Mouse (Mus musculus): ENCODE results near the gene Lrmda. TPM values are rescaled to one million over a fixed set of nuclear protein-coding genes. Genes with fewer than 3 reads are reported as not detected.

Lrmda gene
- polyA plus RNA-seq, 1 experiment from 2014 or later = 1.2 TPM

DNA sequence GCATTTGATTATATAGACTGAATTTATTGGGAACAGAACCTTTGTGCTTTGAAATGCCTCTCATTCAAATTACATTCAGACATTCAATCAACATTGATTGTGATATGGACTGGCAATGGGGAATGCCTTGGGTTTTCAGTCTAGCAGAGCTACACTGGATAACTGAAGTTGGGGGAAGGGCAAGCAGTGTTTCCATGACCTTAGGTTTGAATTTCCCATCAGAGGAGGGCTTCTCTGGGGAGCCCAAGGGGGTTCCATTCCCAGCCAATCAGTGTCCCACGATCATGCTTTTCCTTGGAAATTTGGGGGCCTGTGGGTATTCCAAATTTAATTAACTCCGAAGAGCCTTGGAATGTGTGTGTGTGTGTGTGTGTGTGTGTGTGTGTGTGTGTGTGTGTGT, 888.5 kb downstream of the Lrmda start:
- no peak for ATAC-seq (ENCODE audit: insufficient number of reproducible peaks, insufficient read depth, low FRiP score, low TSS enrichment, low read depth)
- 27% methylated on average over 2 of the region's 2 CpGs for WGBS

GRCm38 (mm10) chr14:22915463-22915862, 896.0 kb downstream of the Lrmda start:
- H3K9me3 ChIP-seq = no peaks in the 10 kb centered on the region
- H3K27me3 ChIP-seq = no peaks in the 10 kb centered on the region
- peaks cover 5% of the 10 kb centered on the region; the same call in 1 of the 2 replicates for H3K4me1 ChIP-seq
- no peaks in the 10 kb centered on the region for H3K36me3 ChIP-seq
- H3K27ac ChIP-seq = no peak overlapping the region
- no peak overlapping the region for H3K4me2 ChIP-seq
- H3K4me3 ChIP-seq = no peak overlapping the region
- 95% methylated on average over 3 of the region's 3 CpGs for WGBS
- ATAC-seq (ENCODE audit: insufficient number of reproducible peaks, insufficient read depth, low FRiP score, low TSS enrichment, low read depth) = no peak
- no peak overlapping the region for H3K9ac ChIP-seq

More for the DNA sequence above, 888.5 kb downstream of the Lrmda start:
- Histone ChIP-seq H3K9me3 (no peaks in the 10 kb centered on the region), H3K4me1 (peaks cover 28% of the 10 kb centered on the region), H3K9ac (no peak overlapping the region), H3K4me2 (no peak overlapping the region), H3K36me3 (no peaks in the 10 kb centered on the region), H3K27ac (peak overlapping the region; percentile 52), H3K4me3 (no peak overlapping the region), H3K27me3 (no peaks in the 10 kb centered on the region)

GRCm38 (mm10) chr14:22918499-22918898, 899.0 kb downstream of the Lrmda start:
- Histone ChIP-seq H3K4me1 (peaks cover 24% of the 10 kb centered on the region), H3K9me3 (no peaks in the 10 kb centered on the region), H3K4me3 (no peak overlapping the region), H3K36me3 (no peaks in the 10 kb centered on the region), H3K27me3 (no peaks in the 10 kb centered on the region), H3K27ac (peak overlapping the region; percentile 2; the same call in 1 of the 2 replicates), H3K4me2 (no peak overlapping the region), H3K9ac (no peak overlapping the region)
- ATAC-seq (ENCODE audit: insufficient number of reproducible peaks, insufficient read depth, low FRiP score, low TSS enrichment, low read depth) = no peak
- 72% methylated on average over 3 of the region's 3 CpGs for WGBS

GRCm38 (mm10) chr14:22918931-22919330, 899.4 kb downstream of the Lrmda start:
- H3K4me3 ChIP-seq = no peak overlapping the region
- 58% methylated on average over 2 of the region's 2 CpGs for WGBS
- no peaks in the 10 kb centered on the region for H3K9me3 ChIP-seq
- ATAC-seq (ENCODE audit: insufficient number of reproducible peaks, insufficient read depth, low FRiP score, low TSS enrichment, low read depth) = no peak
- no peak overlapping the region for H3K4me2 ChIP-seq
- peak overlapping the region; percentile 2; the same call in 1 of the 2 replicates for H3K27ac ChIP-seq
- H3K9ac ChIP-seq = no peak overlapping the region
- H3K36me3 ChIP-seq = no peaks in the 10 kb centered on the region
- H3K4me1 ChIP-seq = peaks cover 24% of the 10 kb centered on the region
- no peaks in the 10 kb centered on the region for H3K27me3 ChIP-seq

DNA sequence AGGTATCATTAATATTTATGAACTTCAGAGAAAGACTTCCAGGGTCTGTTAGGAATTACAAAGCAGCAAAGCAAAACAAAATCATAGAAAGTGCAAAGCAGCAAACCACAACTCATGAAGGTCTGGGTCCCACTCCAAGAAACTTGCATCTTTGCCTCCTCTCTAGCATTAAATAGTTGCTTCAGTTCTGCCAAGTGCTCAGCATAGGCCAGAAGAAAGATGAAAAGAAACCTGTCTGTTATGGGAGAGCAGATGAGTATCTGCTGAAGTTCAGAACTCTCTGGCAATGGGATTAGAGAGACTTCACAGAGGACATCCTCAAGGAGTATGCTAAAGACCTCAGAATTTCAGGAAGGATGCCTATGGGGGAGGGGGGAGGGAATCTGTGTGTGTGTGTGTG, 901.6 kb downstream of the Lrmda start:
- H3K36me3 ChIP-seq = no peaks in the 10 kb centered on the region

DNA sequence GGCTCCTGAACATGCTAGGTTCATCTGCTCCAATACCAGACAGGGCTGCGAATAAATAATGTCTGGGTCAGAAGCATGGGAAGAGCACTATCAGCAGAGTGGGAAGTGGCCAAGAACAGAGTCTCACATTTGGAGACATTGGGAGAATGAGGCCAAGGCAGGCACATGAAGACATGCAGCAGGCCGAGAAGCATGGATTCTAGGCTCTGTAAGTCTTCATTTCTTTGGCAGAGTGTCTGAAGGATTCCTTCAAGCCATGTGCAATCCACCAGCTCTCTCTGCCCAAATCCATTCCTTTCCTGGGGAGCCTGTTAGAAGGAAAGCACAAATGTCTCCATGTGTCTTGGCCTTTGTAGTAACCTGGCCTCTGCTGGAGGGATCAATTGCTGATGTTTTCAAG, 902.3 kb downstream of the Lrmda start:
- Histone ChIP-seq H3K9ac (no peak overlapping the region), H3K27me3 (no peaks in the 10 kb centered on the region), H3K4me2 (no peak overlapping the region), H3K4me3 (no peak overlapping the region), H3K36me3 (no peaks in the 10 kb centered on the region), H3K4me1 (peaks cover 24% of the 10 kb centered on the region), H3K9me3 (no peaks in the 10 kb centered on the region), H3K27ac (peak overlapping the region; percentile 82)
- WGBS = 81% methylated on average over 2 of the region's 2 CpGs
- no peak for ATAC-seq (ENCODE audit: insufficient number of reproducible peaks, insufficient read depth, low FRiP score, low TSS enrichment, low read depth)

More for the DNA sequence above, 901.6 kb downstream of the Lrmda start:
- Histone ChIP-seq H3K9ac (no peak overlapping the region), H3K4me3 (no peak overlapping the region), H3K9me3 (no peaks in the 10 kb centered on the region), H3K4me1 (peaks cover 24% of the 10 kb centered on the region), H3K27ac (peak overlapping the region; percentile 82; the same call in 1 of the 2 replicates), H3K27me3 (no peaks in the 10 kb centered on the region), H3K4me2 (no peak overlapping the region)
- ATAC-seq (ENCODE audit: insufficient number of reproducible peaks, insufficient read depth, low FRiP score, low TSS enrichment, low read depth) = no peak

DNA sequence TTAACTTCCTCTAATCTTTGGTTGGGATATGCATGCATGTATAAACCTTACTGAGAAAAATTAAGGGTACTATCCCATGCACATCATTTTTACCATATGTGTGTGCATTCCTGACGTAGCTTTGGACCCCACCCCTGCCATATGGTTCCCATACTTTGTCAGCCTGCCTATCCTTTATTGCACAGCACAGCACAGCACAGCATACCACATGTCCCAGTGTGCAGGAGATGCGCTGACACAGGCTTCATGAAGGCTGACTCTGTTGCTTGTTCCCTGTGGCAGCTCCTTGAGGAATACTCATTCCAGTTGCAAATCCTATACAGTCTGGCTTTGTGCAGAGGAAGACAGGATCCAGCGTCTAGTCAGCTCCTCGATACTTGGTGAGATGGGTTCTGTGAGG, 903.1 kb downstream of the Lrmda start:
- no peaks in the 10 kb centered on the region for H3K27me3 ChIP-seq
- H3K4me1 ChIP-seq = peaks cover 24% of the 10 kb centered on the region
- H3K9ac ChIP-seq = peak overlapping the region; percentile 37; the same call in 1 of the 2 replicates
- H3K27ac ChIP-seq = peak overlapping the region; percentile 82
- H3K9me3 ChIP-seq = no peaks in the 10 kb centered on the region
- WGBS = 46% methylated on average over 4 of the region's 4 CpGs
- H3K36me3 ChIP-seq = no peaks in the 10 kb centered on the region
- peak; percentile 82 for ATAC-seq (ENCODE audit: insufficient number of reproducible peaks, insufficient read depth, low FRiP score, low TSS enrichment, low read depth)
- H3K4me2 ChIP-seq = peak overlapping the region; percentile 14; the same call in 1 of the 2 replicates
- no peak overlapping the region for H3K4me3 ChIP-seq

- no peaks in the 10 kb centered on the region for H3K27me3 ChIP-seq
- no peak overlapping the region for H3K4me3 ChIP-seq
- no peak for ATAC-seq (ENCODE audit: insufficient number of reproducible peaks, insufficient read depth, low FRiP score, low TSS enrichment, low read depth)
- no peak overlapping the region for H3K9ac ChIP-seq
- WGBS = 46% methylated on average over 1 of the region's 2 CpGs
- H3K9me3 ChIP-seq = no peaks in the 10 kb centered on the region
- H3K4me2 ChIP-seq = no peak overlapping the region
- H3K27ac ChIP-seq = peak overlapping the region; percentile 82; the same call in 1 of the 2 replicates
- H3K36me3 ChIP-seq = no peaks in the 10 kb centered on the region
- peaks cover 24% of the 10 kb centered on the region for H3K4me1 ChIP-seq
Measured at GRCm38 (mm10) chr14:22923251-22923650, 903.7 kb downstream of the Lrmda start.

DNA sequence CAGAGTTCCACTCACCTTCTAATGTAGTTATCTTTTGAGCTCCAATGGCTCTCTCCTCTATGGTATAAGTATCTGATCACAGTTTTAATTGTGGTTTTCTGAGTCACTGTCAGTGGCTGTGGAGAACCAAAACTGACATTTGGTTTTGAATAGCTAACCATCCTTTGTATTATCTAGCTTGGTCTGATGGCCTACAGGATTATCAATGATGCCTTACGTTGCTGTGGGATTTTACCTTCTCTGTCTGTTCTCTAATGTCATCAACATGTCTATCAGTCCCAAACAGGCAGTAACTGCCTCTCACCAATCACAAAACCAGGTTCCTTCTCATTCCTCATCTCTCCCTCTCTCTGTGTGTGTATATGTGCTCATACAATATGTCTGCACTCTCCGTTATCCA, 908.8 kb downstream of the Lrmda start:
- no peak overlapping the region for H3K4me3 ChIP-seq
- H3K9me3 ChIP-seq = no peaks in the 10 kb centered on the region
- 93% methylated on average over 2 of the region's 2 CpGs for WGBS
- no peaks in the 10 kb centered on the region for H3K36me3 ChIP-seq
- no peak overlapping the region for H3K4me2 ChIP-seq
- H3K4me1 ChIP-seq = peaks cover 6% of the 10 kb centered on the region
- ATAC-seq (ENCODE audit: insufficient number of reproducible peaks, insufficient read depth, low FRiP score, low TSS enrichment, low read depth) = no peak
- H3K27me3 ChIP-seq = no peaks in the 10 kb centered on the region
- no peak overlapping the region for H3K9ac ChIP-seq
- no peak overlapping the region for H3K27ac ChIP-seq

GRCm38 (mm10) chr14:22928683-22929082, 909.2 kb downstream of the Lrmda start:
- H3K27ac ChIP-seq = no peak overlapping the region
- H3K9ac ChIP-seq = no peak overlapping the region
- peaks cover 6% of the 10 kb centered on the region for H3K4me1 ChIP-seq
- no peaks in the 10 kb centered on the region for H3K36me3 ChIP-seq
- no peaks in the 10 kb centered on the region for H3K27me3 ChIP-seq
- H3K9me3 ChIP-seq = no peaks in the 10 kb centered on the region
- no peak overlapping the region for H3K4me3 ChIP-seq
- no peak overlapping the region for H3K4me2 ChIP-seq
- WGBS = 95% methylated on average over 1 of the region's 1 CpGs
- no peak for ATAC-seq (ENCODE audit: insufficient number of reproducible peaks, insufficient read depth, low FRiP score, low TSS enrichment, low read depth)

DNA sequence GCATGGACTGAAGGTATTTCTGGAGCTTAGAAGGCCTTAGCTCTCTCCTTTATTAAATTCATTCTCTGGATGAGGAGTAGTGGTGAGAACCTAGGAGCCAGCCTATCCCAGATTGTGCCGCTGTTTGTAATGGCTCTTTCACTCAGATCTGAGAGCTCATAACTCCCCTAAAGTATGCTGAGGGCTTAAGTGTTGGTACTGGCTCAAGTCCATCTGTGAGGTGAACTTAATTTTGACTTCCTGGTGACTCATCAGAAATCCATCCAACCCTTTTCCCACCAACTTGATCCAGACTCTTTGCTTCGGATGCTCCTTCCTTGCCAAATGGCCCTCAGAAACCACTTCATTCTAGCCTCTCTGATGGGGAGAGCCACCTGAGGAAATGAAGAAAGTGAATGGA, 910.1 kb downstream of the Lrmda start:
- Histone ChIP-seq H3K27ac (no peak overlapping the region), H3K9me3 (no peaks in the 10 kb centered on the region), H3K4me2 (no peak overlapping the region), H3K27me3 (no peaks in the 10 kb centered on the region), H3K4me1 (peaks cover 6% of the 10 kb centered on the region), H3K4me3 (no peak overlapping the region), H3K9ac (no peak overlapping the region), H3K36me3 (no peaks in the 10 kb centered on the region)
- no peak for ATAC-seq (ENCODE audit: insufficient number of reproducible peaks, insufficient read depth, low FRiP score, low TSS enrichment, low read depth)
- WGBS = 88% methylated on average over 2 of the region's 2 CpGs

DNA sequence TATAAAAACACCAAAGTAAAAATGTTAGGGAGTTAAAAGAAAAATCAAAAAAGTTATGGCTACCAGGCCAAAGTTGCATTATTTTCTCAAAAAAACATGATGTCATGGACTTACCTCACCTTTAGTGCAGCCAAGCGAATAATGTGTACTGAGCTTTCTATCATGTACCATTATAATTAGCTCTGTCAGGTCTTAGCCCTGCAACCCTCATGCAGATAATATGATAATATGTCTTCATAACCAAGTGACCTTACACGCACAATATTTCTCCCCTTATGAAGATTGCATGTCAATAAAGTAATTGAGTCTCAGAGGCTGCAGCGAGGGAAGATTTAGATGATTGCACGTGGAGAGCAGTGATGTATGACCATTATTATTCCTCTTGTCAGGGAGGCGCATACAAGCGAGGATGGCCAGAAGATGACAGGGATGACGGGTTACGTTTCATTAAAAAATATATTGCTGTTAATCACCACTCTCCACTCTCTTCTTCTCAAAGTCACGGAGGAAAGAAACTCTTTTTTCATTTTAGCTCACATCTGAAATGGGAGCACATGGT, 911.1 kb downstream of the Lrmda start:
- H3K4me2 ChIP-seq = no peak overlapping the region
- peaks cover 6% of the 10 kb centered on the region for H3K4me1 ChIP-seq
- WGBS = 85% methylated on average over 9 of the region's 9 CpGs
- no peak overlapping the region for H3K9ac ChIP-seq
- no peaks in the 10 kb centered on the region for H3K27me3 ChIP-seq
- no peaks in the 10 kb centered on the region for H3K9me3 ChIP-seq
- no peak overlapping the region for H3K4me3 ChIP-seq
- no peaks in the 10 kb centered on the region for H3K36me3 ChIP-seq
- no peak overlapping the region for H3K27ac ChIP-seq
- no peak for ATAC-seq (ENCODE audit: insufficient number of reproducible peaks, insufficient read depth, low FRiP score, low TSS enrichment, low read depth)

Data from embryonic facial prominence, embryonic 13.5 days (tissue).